Mouse (Mus musculus) bone marrow macrophage, adult 2 months (primary cell): ENCODE data around the gene Polr2j.

Experiments used
- CTCF ChIP-seq: IDR thresholded peaks from 2 replicates; pipeline ENCODE4 v1.5.1; 2012; ENCODE audit warnings: low read depth, mild to moderate bottlenecking, low read length, moderate library complexity
- POLR2A ChIP-seq: IDR thresholded peaks from 2 replicates; pipeline ENCODE4 v1.6.1; 2012; ENCODE audit warnings: mild to moderate bottlenecking, low read depth, low read length, borderline replicate concordance

GRCm38 (mm10) chr5:136094249-136095010, 22.0 kb upstream of the Polr2j start:
- TF ChIP-seq CTCF (no peak), POLR2A (no peak)
